ENCODE assay signal across 9 mouse cellular contexts in the genomic region with DNA sequence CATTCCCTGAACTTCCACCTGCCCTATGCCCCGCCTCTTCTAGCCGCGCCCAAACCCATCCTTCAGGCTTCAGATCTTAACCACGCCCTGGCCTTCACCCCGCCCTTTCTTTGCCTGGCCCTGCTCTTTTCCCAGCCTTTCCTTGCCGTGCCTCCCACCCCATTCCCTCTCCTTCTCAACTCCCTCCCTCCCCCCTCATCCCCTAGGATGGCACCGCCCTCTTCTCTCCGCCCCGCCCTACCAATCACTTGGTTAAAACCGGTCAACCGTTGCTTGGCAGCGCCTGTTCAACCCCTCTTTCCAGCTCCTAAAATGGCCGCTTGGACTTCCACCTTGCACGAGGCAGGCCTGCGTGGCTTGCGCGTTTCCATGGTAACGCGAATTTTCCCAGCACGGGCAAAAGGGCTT. TPM values are rescaled to one million over a fixed set of nuclear protein-coding genes. Genes with fewer than 3 reads are reported as not detected.
DNase-seq lines count a peak whose midpoint lies in the region; ATAC-seq and TF ChIP-seq lines count a peak whose summit lies in the region.
"Had no signal": no experiment of that assay in that cellular context is flagged by ENCODE, and none has a peak within 500 bp of the region (broad histone marks: within the 10 kb centered on the region; RNA-seq: fewer than 3 reads in every experiment).

TSS of gene Catsperg1 (minus strand) at position 361 of the 408 bp plus-strand sequence.

- H3K4me1 ChIP-seq in heart, embryonic 14.5 days (ENCODE audit: control insufficient read depth in 2 of 2, insufficient read depth in 2 of 2, low read length in 2 of 2), result peaks cover 4 to 5% of the 10 kb centered on the region in 2 experiments; a peak in 1 of 4 replicates
- no peaks in the 10 kb centered on the region for H3K4me1 ChIP-seq in heart, adult 2 months (ENCODE audit: control insufficient read depth, insufficient read depth, low read length)
- no peaks in the 10 kb centered on the region for H3K4me1 ChIP-seq in embryonic facial prominence, embryonic 11.5 days (ENCODE audit: control insufficient read depth, insufficient read depth, low read length)
- peaks cover 25% of the 10 kb centered on the region for H3K4me1 ChIP-seq in kidney, embryonic 15.5 days
- peaks cover 16% of the 10 kb centered on the region for H3K4me1 ChIP-seq in midbrain, embryonic 15.5 days

- DNase-seq in heart, adult 2 months, result no peak
- DNase-seq in embryonic facial prominence, embryonic 11.5 days (ENCODE audit: low spot score), result peak; percentile 75
- DNase-seq in layer of hippocampus, adult 9-10 months (ENCODE audit: low spot score), result no peak
- no peak for DNase-seq in layer of hippocampus, adult 9-11 months

- intact Hi-C loops in heart, adult 2 months (cut with DNase I), result no loop called here

- WGBS in heart, embryonic 14.5 days, result 8% methylated on average over 20 of the region's 20 CpGs
- 19% methylated on average over 20 of the region's 20 CpGs for WGBS in heart, adult 2 months
- 2% methylated on average over 20 of the region's 20 CpGs for WGBS in embryonic facial prominence, embryonic 11.5 days
- WGBS in kidney, embryonic 15.5 days, result 3% methylated on average over 20 of the region's 20 CpGs
- WGBS in midbrain, embryonic 15.5 days, result 2% methylated on average over 20 of the region's 20 CpGs

- ATAC-seq in heart, embryonic 14.5 days (ENCODE audit: insufficient number of reproducible peaks, insufficient read depth, low FRiP score, low read depth), result no peak
- ATAC-seq in embryonic facial prominence, embryonic 11.5 days (replicated peaks; ENCODE audit: insufficient number of reproducible peaks, low FRiP score, low TSS enrichment, low read depth), result peak; percentile 57
- peak; percentile 81 for ATAC-seq in kidney, embryonic 15.5 days (replicated peaks; ENCODE audit: low FRiP score)
- ATAC-seq in midbrain, embryonic 15.5 days (replicated peaks), result peak; percentile 88
- ATAC-seq in megakaryocyte-erythroid progenitor cell, adult 5-6 weeks (replicated peaks; ENCODE audit: low FRiP score, low TSS enrichment, poor library complexity, severe bottlenecking), result no peak

- no peak for TF ChIP-seq CTCF in heart, adult 2 months (IDR thresholded peaks at IDR 0.05)

- H3K9me3 ChIP-seq in heart, embryonic 14.5 days (ENCODE audit: control insufficient read depth, low read length), result peaks cover 18% of the 10 kb centered on the region
- no peaks in the 10 kb centered on the region for H3K9me3 ChIP-seq in embryonic facial prominence, embryonic 11.5 days (replicated peaks; ENCODE audit: control insufficient read depth, low read length)
- H3K9me3 ChIP-seq in kidney, embryonic 15.5 days (replicated peaks), result peaks cover 8% of the 10 kb centered on the region; the same call in 1 of the 2 replicates
- H3K9me3 ChIP-seq in midbrain, embryonic 15.5 days, result no peaks in the 10 kb centered on the region

- 0 out of 2 replicates have a peak within 1 kb of the TSS, but pooled peaks have one; percentile 11 for H3K4me2 ChIP-seq in heart, embryonic 14.5 days (ENCODE audit: low read length)
- peak within 1 kb of the TSS; percentile 19 for H3K4me2 ChIP-seq in embryonic facial prominence, embryonic 11.5 days (ENCODE audit: low read depth, low read length)
- H3K4me2 ChIP-seq in kidney, embryonic 15.5 days, result peak within 1 kb of the TSS; percentile 66
- peak within 1 kb of the TSS; percentile 53 for H3K4me2 ChIP-seq in midbrain, embryonic 15.5 days

- TF ChIP-seq POLR2A in heart, adult 2 months (IDR thresholded peaks at IDR 0.05; ENCODE audit: insufficient read depth, low read depth, low read length), result no peak

- no peak within 1 kb of the TSS for H3K4me3 ChIP-seq in heart, embryonic 14.5 days (ENCODE audit: control insufficient read depth in 1 of 2, insufficient read depth in 1 of 2, low read depth in 1 of 2, low read length in 2 of 2)
- H3K4me3 ChIP-seq in heart, adult 2 months, result no peak within 1 kb of the TSS
- no peak within 1 kb of the TSS for H3K4me3 ChIP-seq in embryonic facial prominence, embryonic 11.5 days (ENCODE audit: low read depth, low read length)
- peak within 1 kb of the TSS; percentile 18 for H3K4me3 ChIP-seq in kidney, embryonic 15.5 days (replicated peaks)
- peak within 1 kb of the TSS; percentile 33 for H3K4me3 ChIP-seq in midbrain, embryonic 15.5 days

- TF ChIP-seq EP300 in heart, adult 2 months (IDR thresholded peaks at IDR 0.05; ENCODE audit: insufficient read depth, low read depth, low read length), result no peak

- H3K27me3 ChIP-seq in heart, embryonic 14.5 days (ENCODE audit: control insufficient read depth, insufficient read depth, low read length), result peaks cover 8% of the 10 kb centered on the region; the same call in 1 of the 2 replicates
- no peaks in the 10 kb centered on the region for H3K27me3 ChIP-seq in heart, adult 2 months (ENCODE audit: control insufficient read depth, insufficient read depth, low read length)
- H3K27me3 ChIP-seq in embryonic facial prominence, embryonic 11.5 days (ENCODE audit: control insufficient read depth, insufficient read depth, low read length), result no peaks in the 10 kb centered on the region; the same call in 1 of the 2 replicates
- H3K27me3 ChIP-seq in kidney, embryonic 15.5 days, result no peaks in the 10 kb centered on the region
- H3K27me3 ChIP-seq in midbrain, embryonic 15.5 days (replicated peaks), result peaks cover 7% of the 10 kb centered on the region; the same call in 1 of the 2 replicates

- H3K9ac ChIP-seq in heart, embryonic 14.5 days (ENCODE audit: low read length), result no peak within 1 kb of the TSS
- H3K9ac ChIP-seq in heart, adult 2 months (ENCODE audit: low read depth, low read length), result no peak within 1 kb of the TSS
- H3K9ac ChIP-seq in embryonic facial prominence, embryonic 11.5 days (replicated peaks; ENCODE audit: low read length), result no peak within 1 kb of the TSS
- H3K9ac ChIP-seq in kidney, embryonic 15.5 days, result no peak within 1 kb of the TSS
- no peak within 1 kb of the TSS for H3K9ac ChIP-seq in midbrain, embryonic 15.5 days

- H3K27ac ChIP-seq in heart, embryonic 14.5 days (replicated peaks in 1 of 2; ENCODE audit: control insufficient read depth in 1 of 2, insufficient read depth in 1 of 2, low read depth in 2 of 2, low read length in 2 of 2), result no peak within 1 kb of the TSS
- H3K27ac ChIP-seq in heart, adult 2 months, result no peak within 1 kb of the TSS
- no peak within 1 kb of the TSS for H3K27ac ChIP-seq in embryonic facial prominence, embryonic 11.5 days (replicated peaks; ENCODE audit: low read depth, low read length)
- H3K27ac ChIP-seq in kidney, embryonic 15.5 days, result peak within 1 kb of the TSS; percentile 37; the same call in 1 of the 2 replicates
- H3K27ac ChIP-seq in midbrain, embryonic 15.5 days, result peak within 1 kb of the TSS; percentile 65

- H3K79me2 ChIP-seq in heart, adult 2 months (replicated peaks; ENCODE audit: control insufficient read depth, insufficient read depth, low read length), result no peaks in the 10 kb centered on the region

- H3K36me3 ChIP-seq in heart, embryonic 14.5 days (ENCODE audit: control insufficient read depth, insufficient read depth, low read length), result no peaks in the 10 kb centered on the region
- no peaks in the 10 kb centered on the region for H3K36me3 ChIP-seq in heart, adult 2 months (ENCODE audit: control insufficient read depth, insufficient read depth, low read length)
- H3K36me3 ChIP-seq in embryonic facial prominence, embryonic 11.5 days (replicated peaks; ENCODE audit: control insufficient read depth, insufficient read depth, low read depth, low read length), result no peaks in the 10 kb centered on the region
- no peaks in the 10 kb centered on the region for H3K36me3 ChIP-seq in kidney, embryonic 15.5 days
- H3K36me3 ChIP-seq in midbrain, embryonic 15.5 days (replicated peaks), result no peaks in the 10 kb centered on the region
- H3K36me3 ChIP-seq: G1E had no signal

RNA-seq across cellular contexts. Expression of gene Catsperg1, which starts in this region (rescaled TPM):
- polyA plus RNA-seq in heart, embryonic 14.5 days (2014; fragmentation: Nextera tagmentation; extraction: Ambion mirVana), result 0.44 and 0.66 TPM in 2 replicates
- under 1 TPM; 0.30 to 0.34 TPM for total RNA-seq in heart, adult 2 months (2021)
- 1.0 and 2.4 TPM in 2 replicates for polyA plus RNA-seq in heart, adult 2 months (2012; rRNA removed)
- polyA plus RNA-seq in embryonic facial prominence, embryonic 11.5 days (2014; fragmentation: Nextera tagmentation; extraction: Ambion mirVana), result 0.79 TPM in 1 of 2 replicates, not detected in the other
- 0.96 and 1.1 TPM in 2 replicates for polyA plus RNA-seq in kidney, embryonic 15.5 days (2015; fragmentation: Nextera tagmentation; extraction: Ambion mirVana)
- polyA plus RNA-seq in midbrain, embryonic 15.5 days (2015; fragmentation: Nextera tagmentation; extraction: Ambion mirVana), result 4.2 and 5.3 TPM in 2 replicates
- total RNA-seq in megakaryocyte-erythroid progenitor cell, adult 5-6 weeks (2014; fragmentation: Nextera tagmentation), result 0.66 and 0.99 TPM in 2 replicates
- 0.27 TPM in 1 of 2 replicates, not detected in the other for total RNA-seq in megakaryocyte-erythroid progenitor cell, adult 5-6 weeks (2017)

Comparison
In these comparisons a context has a peak if more than half of its experiments do, and no peak if none do; other contexts are left out.
1. Peak in DNase-seq, ATAC-seq and H3K4me2 ChIP-seq in embryonic facial prominence, embryonic 11.5 days; RNA of the gene not detected or under 1 TPM.
2. ATAC-seq: peak in kidney, embryonic 15.5 days (single experiment) and midbrain, embryonic 15.5 days (single experiment); none in heart, embryonic 14.5 days (single experiment) and megakaryocyte-erythroid progenitor cell, adult 5-6 weeks (single experiment).
3. H3K27ac ChIP-seq: peak in kidney, embryonic 15.5 days (single experiment) and midbrain, embryonic 15.5 days (single experiment); none in heart, embryonic 14.5 days (0 of 2), heart, adult 2 months (single experiment) and embryonic facial prominence, embryonic 11.5 days (single experiment).
4. H3K4me2 ChIP-seq: peak in every context shown above with its lines; median percentile 66 in kidney, embryonic 15.5 days; 53 in midbrain, embryonic 15.5 days; 19 in embryonic facial prominence, embryonic 11.5 days; 11 in heart, embryonic 14.5 days.
5. H3K4me3 ChIP-seq: peak in kidney, embryonic 15.5 days (single experiment) and midbrain, embryonic 15.5 days (single experiment); none in heart, embryonic 14.5 days (0 of 2), heart, adult 2 months (single experiment) and embryonic facial prominence, embryonic 11.5 days (single experiment).